Mouse (Mus musculus): ENCODE data around the gene Olfr1449.
"Not testable (repeated sequence)": the region's sequence is repeated elsewhere in the genome, so short reads cannot be mapped to it uniquely, and the experiment has no call there.

The Olfr1449 gene

GRCm38 (mm10) chr19:12930540-12930939, at the start of gene Olfr1449:
Olfr1449 (plus strand) TSS chr19:12930840.
- DNase-seq (ENCODE audit: low read depth in 2 of 2, low spot score in 2 of 2) = no peak

GRCm38 (mm10) chr19:12883555-12883954, 47.1 kb upstream of the Olfr1449 start, which contains the start of gene Olfr1445:
Olfr1445 (plus strand) TSS chr19:12883855.
- DNase-seq (ENCODE audit: low read depth in 2 of 2, low spot score in 2 of 2) = no peak

GRCm38 (mm10) chr19:12893424-12893823, 37.2 kb upstream of the Olfr1449 start, which contains the start of gene Olfr1446:
Olfr1446 (minus strand) TSS chr19:12893524.
- DNase-seq (ENCODE audit: low read depth in 2 of 2, low spot score in 2 of 2) = no peak

GRCm38 (mm10) chr19:12903643-12904042, 27.0 kb upstream of the Olfr1449 start, which contains the start of gene Olfr1447:
Olfr1447 (minus strand) TSS chr19:12903743.
- DNase-seq (ENCODE audit: low read depth in 2 of 2, low spot score in 2 of 2) = no peak

GRCm38 (mm10) chr19:12924319-12924718, 6.3 kb upstream of the Olfr1449 start, which contains the start of gene Olfr1448:
Olfr1448 (minus strand) TSS chr19:12924419.
- DNase-seq (ENCODE audit: low read depth in 2 of 2, low spot score in 2 of 2) = no peak

GRCm38 (mm10) chr19:12949958-12950357, 19.3 kb downstream of the Olfr1449 start, which contains the start of gene Olfr1450:
Olfr1450 (plus strand) TSS chr19:12950258.
- DNase-seq (ENCODE audit: low read depth in 2 of 2, low spot score in 2 of 2) = no peak

- DNase-seq (ENCODE audit: low read depth in 2 of 2, low spot score in 2 of 2) = not testable (repeated sequence)
Observed at GRCm38 (mm10) chr19:12970082-12970481, 39.4 kb downstream of the Olfr1449 start.

Measured in CD8-positive naive resting alpha-beta T cell, adult 2 months (primary cell).